Mouse (Mus musculus): Measurements from ENCODE around the gene Nkx3-2. TPM values are rescaled to one million over a fixed set of nuclear protein-coding genes. Genes with fewer than 3 reads are reported as not detected.

Gene Nkx3-2
- total RNA-seq, 1 experiment from 2014 or later, result not detected

DNA sequence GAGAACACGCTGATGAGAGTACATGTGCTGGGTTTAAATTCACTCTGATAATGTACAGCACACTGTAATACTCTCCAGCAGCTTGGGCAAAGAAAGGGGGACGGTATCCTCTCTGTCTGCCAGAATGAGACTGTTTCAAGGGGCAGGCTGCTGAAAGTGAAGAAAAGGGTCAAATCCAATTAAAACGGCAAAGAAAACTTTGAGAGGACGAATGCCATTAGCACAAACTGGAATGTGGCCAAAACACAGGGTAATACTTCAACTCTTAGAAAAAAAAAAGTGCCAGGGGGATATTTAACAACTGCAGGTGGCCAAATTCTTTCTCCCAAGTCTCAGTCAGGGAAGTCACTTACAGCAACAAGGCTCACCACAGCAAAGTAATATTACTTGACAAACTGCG is 27.3 kb downstream of the Nkx3-2 start:
- no peak for ATAC-seq (replicated peaks; ENCODE audit: insufficient number of reproducible peaks, low FRiP score, low TSS enrichment, poor library complexity, severe bottlenecking)

DNA sequence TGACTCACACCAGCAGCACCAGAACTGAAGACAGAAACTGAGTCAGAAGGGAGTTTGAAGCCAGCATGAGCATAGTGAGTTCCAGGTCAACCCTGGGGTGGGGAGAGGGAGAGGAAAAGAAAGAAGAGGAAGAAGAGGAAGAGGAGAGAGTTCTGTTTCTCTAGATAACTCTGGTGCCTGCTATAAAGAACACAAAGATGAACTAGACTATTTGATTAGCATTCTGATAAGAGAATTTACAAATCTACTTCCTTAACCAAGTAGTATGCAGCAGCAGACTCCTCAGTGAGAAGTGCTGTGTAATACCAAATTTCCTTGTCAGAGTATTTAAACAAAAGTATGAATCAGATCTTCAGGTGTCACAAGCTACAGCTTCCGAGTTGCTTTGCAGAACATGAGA is 37.3 kb downstream of the Nkx3-2 start:
- ATAC-seq (replicated peaks; ENCODE audit: insufficient number of reproducible peaks, low FRiP score, low TSS enrichment, poor library complexity, severe bottlenecking), result no peak

DNA sequence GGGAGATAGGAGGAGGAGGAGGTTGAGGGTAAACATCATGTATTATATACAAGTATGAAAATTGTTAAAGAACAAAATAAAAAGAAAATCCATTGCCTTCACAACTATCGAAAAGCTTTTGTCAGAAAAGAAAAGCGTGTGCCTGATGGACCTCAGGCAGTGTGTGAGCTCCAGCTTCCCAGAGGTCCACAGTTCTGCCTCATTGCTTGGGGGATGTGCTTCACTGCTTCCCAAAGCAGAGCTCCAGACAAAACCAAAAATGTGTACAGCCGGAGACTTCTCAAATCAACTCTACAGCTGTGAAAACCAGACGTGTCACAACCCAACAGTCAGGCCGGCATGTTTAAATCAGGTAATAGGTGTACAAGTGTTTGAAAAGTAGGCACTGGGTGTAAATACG is 38.7 kb downstream of the Nkx3-2 start:
- ATAC-seq (replicated peaks; ENCODE audit: insufficient number of reproducible peaks, low FRiP score, low TSS enrichment, poor library complexity, severe bottlenecking), result no peak

Other genes with a start within 250 kb of the Nkx3-2 start
- gene Rab28, start 56.3 kb downstream of the Nkx3-2 start, total RNA-seq (2017), result 27.6 to 34.8 TPM (median 34.8 TPM) in 3 replicates
- 40.3 to 68.9 TPM (median 52.9 TPM) in 3 replicates for gene Bod1l, start 79.8 kb upstream of the Nkx3-2 start, total RNA-seq (2017)